Mouse (Mus musculus) liver, embryonic 11.5 days (tissue): ENCODE measurements around the gene Kcnj6. TPM values are rescaled to one million over a fixed set of nuclear protein-coding genes. Genes with fewer than 3 reads are reported as not detected.

ENCODE experiments used
- ATAC-seq: fragments of 200-750 bp; cut with Nextera tagmentation; replicated peaks from 2 replicates; pipeline ENCODE4 v1.8.0; 2017; ENCODE audit warnings: moderate number of reproducible peaks, mild to moderate bottlenecking, moderate TSS enrichment, moderate library complexity; ENCODE audit not compliant: low FRiP score
- DNase-seq: peaks from one replicate; pipeline ENCODE4 v3.0.0-alpha.2; 2017; ENCODE audit warnings: low spot score
- H3K27ac ChIP-seq: fragments of 300-500 bp; sonication (generic); 2 replicates; pipeline ENCODE4 v1.5.1; 2014; ENCODE audit warnings: mild to moderate bottlenecking, low read depth, low read length, control low read depth
- H3K27me3 ChIP-seq: fragments of 300-500 bp; sonication (generic); replicated peaks from 2 replicates; pipeline ENCODE4 v1.6.1; 2014; ENCODE audit warnings: low read length, mixed read lengths; ENCODE audit not compliant: control insufficient read depth, insufficient read depth
- H3K36me3 ChIP-seq: fragments of 300-500 bp; sonication (generic); 2 replicates; pipeline ENCODE4 v1.6.1; 2014; ENCODE audit warnings: mild to moderate bottlenecking, low read length, moderate library complexity, mixed read lengths; ENCODE audit not compliant: control insufficient read depth, insufficient read depth
- H3K4me1 ChIP-seq: fragments of 300-500 bp; sonication (generic); replicated peaks from 2 replicates; pipeline ENCODE4 v1.6.1; 2014; ENCODE audit warnings: low read length, mixed read lengths; ENCODE audit not compliant: control insufficient read depth, insufficient read depth
- H3K4me2 ChIP-seq: fragments of 300-500 bp; sonication (generic); 2 replicates; pipeline ENCODE4 v1.6.1; 2014; ENCODE audit warnings: mild to moderate bottlenecking, control low read depth, moderate library complexity
- H3K4me3 ChIP-seq: fragments of 300-500 bp; sonication (generic); 2 replicates; pipeline ENCODE4 v1.5.1; 2014; ENCODE audit warnings: low read depth, low read length, control low read depth
- H3K9ac ChIP-seq: fragments of 300-500 bp; sonication (generic); 2 replicates; pipeline ENCODE4 v1.6.1; 2014; ENCODE audit warnings: low read depth, low read length, control low read depth
- H3K9me3 ChIP-seq: fragments of 300-500 bp; sonication (generic); 2 replicates; pipeline ENCODE4 v1.6.1; 2016; ENCODE audit warnings: low read length, inconsistent platforms, mixed read lengths; ENCODE audit not compliant: control insufficient read depth
- WGBS: fragments of 180-500 bp; shearing (Covaris S2); extraction: QIAGEN DNeasy Blood & Tissue Kit; methylation state at CpG from one replicate; pipeline ENCODE4 v1.1.7; 2014; 5-methylcytosine and 5-hydroxymethylcytosine counted together
- polyA plus RNA-seq: library from polyadenylated mRNA; unstranded; fragments of >200 nt; fragmentation: Nextera tagmentation; extraction: Ambion mirVana; gene quantifications from 2 replicates; pipeline ENCODE4 v1.2.1, GENCODE M21; 2014

The Kcnj6 gene
- polyA plus RNA-seq, 1 experiment from 2014 or later = not detected

GRCm38 (mm10) chr16:94789958-94790357 is 207.5 kb downstream of the Kcnj6 start:
- Histone ChIP-seq H3K9me3 (no peaks in the 10 kb centered on the region), H3K4me3 (no peak overlapping the region), H3K9ac (no peak overlapping the region), H3K4me2 (no peak overlapping the region), H3K36me3 (no peaks in the 10 kb centered on the region), H3K27me3 (no peaks in the 10 kb centered on the region), H3K27ac (no peak overlapping the region), H3K4me1 (no peaks in the 10 kb centered on the region)
- DNase-seq (peak; percentile 35), ATAC-seq (no peak)
- 32% methylated on average over 6 of the region's 6 CpGs for WGBS

GRCm38 (mm10) chr16:94788716-94789115 is 208.8 kb downstream of the Kcnj6 start:
- Histone ChIP-seq H3K27ac (no peak overlapping the region), H3K4me2 (no peak overlapping the region), H3K4me1 (no peaks in the 10 kb centered on the region), H3K9me3 (no peaks in the 10 kb centered on the region), H3K4me3 (no peak overlapping the region), H3K27me3 (no peaks in the 10 kb centered on the region), H3K9ac (no peak overlapping the region), H3K36me3 (no peaks in the 10 kb centered on the region)
- 82% methylated on average over 7 of the region's 7 CpGs for WGBS
- DNase-seq (no peak), ATAC-seq (no peak)

- Histone ChIP-seq H3K27ac (no peak overlapping the region), H3K4me3 (no peak overlapping the region), H3K9me3 (no peaks in the 10 kb centered on the region), H3K9ac (no peak overlapping the region), H3K27me3 (no peaks in the 10 kb centered on the region), H3K4me2 (no peak overlapping the region), H3K4me1 (no peaks in the 10 kb centered on the region), H3K36me3 (no peaks in the 10 kb centered on the region)
- WGBS = 12% methylated on average over 16 of the region's 16 CpGs
- peak; percentile 49 for DNase-seq
- ATAC-seq = no peak
These were observed 209.3 kb downstream of the Kcnj6 start for GRCm38 (mm10) chr16:94788165-94788564.

DNA sequence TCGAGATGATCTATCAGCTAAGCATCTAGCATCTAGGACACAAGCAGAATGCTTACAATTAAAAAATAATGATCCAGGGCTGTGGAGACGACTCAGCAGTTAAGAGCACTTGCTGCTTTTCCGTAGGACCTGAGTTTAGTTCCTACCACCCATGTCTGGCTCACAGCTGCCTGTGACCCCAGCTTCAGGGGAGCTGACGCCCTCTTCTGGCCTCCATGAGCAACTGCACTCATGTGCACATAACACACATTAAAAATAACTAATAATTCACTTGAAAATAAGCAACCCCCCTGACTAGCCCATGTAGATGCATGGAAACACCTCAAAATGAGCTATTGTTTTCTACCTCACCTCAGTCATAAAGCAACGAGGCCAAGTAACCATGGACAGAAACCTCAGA is 211.6 kb downstream of the Kcnj6 start:
- Histone ChIP-seq H3K27ac (no peak overlapping the region), H3K9ac (no peak overlapping the region), H3K4me3 (no peak overlapping the region), H3K9me3 (no peaks in the 10 kb centered on the region; the same call in 1 of the 2 replicates), H3K4me1 (no peaks in the 10 kb centered on the region), H3K36me3 (no peaks in the 10 kb centered on the region), H3K27me3 (no peaks in the 10 kb centered on the region), H3K4me2 (no peak overlapping the region)
- no peak for DNase-seq
- no peak for ATAC-seq
- WGBS = 71% methylated on average over 5 of the region's 5 CpGs

GRCm38 (mm10) chr16:94783696-94784095 is 213.8 kb downstream of the Kcnj6 start:
- no peaks in the 10 kb centered on the region; the same call in 1 of the 2 replicates for H3K9me3 ChIP-seq
- H3K27me3 ChIP-seq = no peaks in the 10 kb centered on the region
- ATAC-seq = no peak
- no peak overlapping the region for H3K4me2 ChIP-seq
- no peak overlapping the region for H3K9ac ChIP-seq
- H3K4me1 ChIP-seq = no peaks in the 10 kb centered on the region
- WGBS = 64% methylated on average over 7 of the region's 7 CpGs
- DNase-seq = no peak
- no peak overlapping the region for H3K27ac ChIP-seq
- H3K4me3 ChIP-seq = no peak overlapping the region
- no peaks in the 10 kb centered on the region for H3K36me3 ChIP-seq

DNA sequence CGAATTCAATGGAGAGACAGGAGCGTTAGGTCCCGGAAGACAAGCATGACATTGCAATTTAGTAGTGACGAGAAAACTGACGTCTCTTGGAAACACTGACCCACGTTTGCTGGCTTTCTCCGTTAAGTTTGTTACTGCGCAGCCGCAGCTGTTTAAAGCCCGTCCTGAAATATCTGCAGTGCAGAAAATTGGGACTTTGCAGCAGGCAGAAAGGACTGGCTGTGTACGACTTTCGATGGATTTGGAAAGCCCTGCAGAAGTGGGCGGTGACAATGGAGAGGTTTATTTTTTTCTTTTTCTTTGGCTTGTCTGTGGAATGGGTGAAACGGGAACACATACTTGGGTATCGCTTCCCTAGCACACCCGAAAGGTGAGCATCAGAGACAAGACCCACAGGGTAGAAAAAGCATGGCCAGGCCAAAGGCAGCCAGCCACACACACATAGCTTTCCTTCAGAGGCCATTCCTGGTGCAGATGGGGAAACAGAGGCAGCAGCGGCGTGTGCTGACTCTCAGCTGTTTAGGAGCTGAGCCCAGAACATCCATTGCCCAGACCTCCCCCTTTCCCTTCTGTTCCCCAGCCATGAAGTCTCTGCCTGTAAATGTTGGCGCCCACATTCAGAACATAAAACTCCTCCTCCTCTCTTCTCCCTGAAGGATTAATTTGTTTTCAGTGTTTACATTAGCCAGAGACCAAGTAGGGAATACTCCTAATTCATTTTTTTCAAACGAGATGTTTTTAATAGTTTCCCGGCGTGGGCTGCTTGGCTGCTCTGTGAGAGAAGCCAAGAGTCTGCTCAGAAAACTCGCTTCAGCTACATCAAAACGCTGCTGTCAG is 215.2 kb downstream of the Kcnj6 start:
- 81% methylated on average over 24 of the region's 24 CpGs for WGBS
- Histone ChIP-seq H3K4me1 (no peaks in the 10 kb centered on the region), H3K36me3 (no peaks in the 10 kb centered on the region), H3K27ac (no peak overlapping the region), H3K27me3 (no peaks in the 10 kb centered on the region), H3K4me3 (no peak overlapping the region), H3K9me3 (no peaks in the 10 kb centered on the region; the same call in 1 of the 2 replicates), H3K4me2 (no peak overlapping the region), H3K9ac (no peak overlapping the region)
- ATAC-seq (no peak), DNase-seq (no peak)

GRCm38 (mm10) chr16:94773928-94774327 is 223.6 kb downstream of the Kcnj6 start:
- H3K4me1 ChIP-seq = no peaks in the 10 kb centered on the region
- ATAC-seq = no peak
- 59% methylated on average over 5 of the region's 5 CpGs for WGBS
- no peak overlapping the region for H3K9ac ChIP-seq
- no peaks in the 10 kb centered on the region for H3K27me3 ChIP-seq
- no peak for DNase-seq
- H3K9me3 ChIP-seq = no peaks in the 10 kb centered on the region
- H3K4me3 ChIP-seq = no peak overlapping the region
- H3K36me3 ChIP-seq = no peaks in the 10 kb centered on the region
- no peak overlapping the region for H3K27ac ChIP-seq
- H3K4me2 ChIP-seq = no peak overlapping the region

DNA sequence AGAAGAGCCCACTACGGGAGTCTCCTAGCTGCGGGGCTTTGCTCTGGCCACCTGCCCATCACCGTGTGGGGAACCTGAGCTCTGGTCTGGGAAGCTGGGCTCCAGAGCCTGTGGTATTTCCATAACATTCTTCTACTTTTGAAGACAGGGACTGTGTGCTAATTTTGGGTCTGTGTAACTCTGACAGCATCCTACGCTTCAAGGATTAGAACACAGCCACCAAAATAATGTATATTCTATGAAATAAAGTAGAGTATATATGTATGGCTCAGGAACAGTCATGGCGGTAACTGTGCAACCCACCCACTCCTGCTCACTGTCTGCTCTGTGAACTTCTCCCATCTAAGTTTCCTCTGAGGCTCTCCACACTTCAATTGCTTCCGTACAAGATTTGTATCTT is 229.9 kb downstream of the Kcnj6 start:
- ATAC-seq (no peak), DNase-seq (no peak)
- WGBS = 84% methylated on average over 6 of the region's 6 CpGs
- H3K27ac ChIP-seq = no peak overlapping the region
- H3K9ac ChIP-seq = no peak overlapping the region
- H3K27me3 ChIP-seq = no peaks in the 10 kb centered on the region
- no peak overlapping the region for H3K4me3 ChIP-seq
- H3K4me1 ChIP-seq = no peaks in the 10 kb centered on the region
- H3K36me3 ChIP-seq = no peaks in the 10 kb centered on the region
- no peaks in the 10 kb centered on the region for H3K9me3 ChIP-seq
- H3K4me2 ChIP-seq = no peak overlapping the region

GRCm38 (mm10) chr16:94765129-94765528 is 232.4 kb downstream of the Kcnj6 start:
- WGBS = 55% methylated on average over 8 of the region's 8 CpGs
- H3K27ac ChIP-seq = no peak overlapping the region
- no peak for DNase-seq
- no peak overlapping the region for H3K9ac ChIP-seq
- no peaks in the 10 kb centered on the region for H3K36me3 ChIP-seq
- no peak for ATAC-seq
- no peaks in the 10 kb centered on the region for H3K27me3 ChIP-seq
- no peaks in the 10 kb centered on the region for H3K9me3 ChIP-seq
- H3K4me3 ChIP-seq = no peak overlapping the region
- H3K4me2 ChIP-seq = no peak overlapping the region
- no peaks in the 10 kb centered on the region; the same call in 1 of the 2 replicates for H3K4me1 ChIP-seq
